Mouse (Mus musculus) hindbrain, embryonic 16.5 days (tissue): ENCODE data around the gene Pxylp1. TPM values are rescaled to one million over a fixed set of nuclear protein-coding genes. Genes with fewer than 3 reads are reported as not detected.
A peak's percentile ranks its signal among the peaks of the same experiment; 100 is the strongest.

Experiments used
- ATAC-seq: fragments of 200-750 bp; cut with Nextera tagmentation; 2 replicates; pipeline ENCODE4 v1.8.0; 2017; ENCODE audit warnings: moderate TSS enrichment, moderate library complexity
- H3K27ac ChIP-seq: fragments of 300-500 bp; sonication (generic); 2 replicates; pipeline ENCODE4 v1.5.1; 2014; ENCODE audit warnings: low read depth, mild to moderate bottlenecking, control low read depth, low read length, moderate library complexity
- H3K27me3 ChIP-seq: fragments of 300-500 bp; sonication (generic); replicated peaks from 2 replicates; pipeline ENCODE4 v1.6.1; 2014; ENCODE audit warnings: low read length; ENCODE audit not compliant: control insufficient read depth, insufficient read depth
- H3K36me3 ChIP-seq: fragments of 300-500 bp; sonication (generic); 2 replicates; pipeline ENCODE4 v1.6.1; 2014; ENCODE audit warnings: mild to moderate bottlenecking, low read length, moderate library complexity, mixed read lengths; ENCODE audit not compliant: control insufficient read depth, insufficient read depth
- H3K4me1 ChIP-seq: fragments of 300-500 bp; sonication (generic); 2 replicates; pipeline ENCODE4 v1.6.1; 2014; ENCODE audit warnings: low read depth, low read length; ENCODE audit not compliant: control insufficient read depth, insufficient read depth
- H3K4me2 ChIP-seq: fragments of 300-500 bp; sonication (generic); 2 replicates; pipeline ENCODE4 v1.6.1; 2014; ENCODE audit warnings: mild to moderate bottlenecking, low read length, control low read depth, moderate library complexity
- H3K4me3 ChIP-seq: fragments of 300-500 bp; sonication (generic); 2 replicates; pipeline ENCODE4 v1.5.1; 2014; ENCODE audit warnings: mild to moderate bottlenecking, low read length, control low read depth, moderate library complexity
- H3K9ac ChIP-seq: fragments of 300-500 bp; sonication (generic); 2 replicates; pipeline ENCODE4 v1.6.1; 2014; ENCODE audit warnings: low read depth, mild to moderate bottlenecking, control low read depth, low read length, moderate library complexity
- H3K9me3 ChIP-seq: fragments of 300-500 bp; sonication (generic); 2 replicates; pipeline ENCODE4 v1.6.1; 2014; ENCODE audit warnings: mild to moderate bottlenecking, low read length, moderate library complexity; ENCODE audit not compliant: control insufficient read depth
- WGBS: fragments of 180-500 bp; shearing (Covaris S2); extraction: QIAGEN DNeasy Blood & Tissue Kit; methylation state at CpG from one replicate; pipeline ENCODE4 v1.1.7; 2014; 5-methylcytosine and 5-hydroxymethylcytosine counted together
- polyA plus RNA-seq: library from polyadenylated mRNA; unstranded; fragments of >200 nt; fragmentation: Nextera tagmentation; extraction: Ambion mirVana; gene quantifications from 2 replicates; pipeline ENCODE4 v1.2.1, GENCODE M21; 2015

Pxylp1 gene
- polyA plus RNA-seq, 1 experiment from 2014 or later: 30.7 TPM

- ATAC-seq: peak; percentile 66
- no peak overlapping the region for H3K4me3 ChIP-seq
- H3K27ac ChIP-seq: peak overlapping the region; percentile 73
- peak overlapping the region; percentile 42 for H3K9ac ChIP-seq
- H3K9me3 ChIP-seq: 0 out of 2 replicates have a peak, but pooled peaks cover 4% of the 10 kb centered on the region
- H3K27me3 ChIP-seq: no peaks in the 10 kb centered on the region
- 16% methylated on average over 20 of the region's 20 CpGs for WGBS
- peaks cover 24% of the 10 kb centered on the region for H3K4me1 ChIP-seq
- peak overlapping the region; percentile 16; the same call in 1 of the 2 replicates for H3K4me2 ChIP-seq
- H3K36me3 ChIP-seq: no peaks in the 10 kb centered on the region
These were observed 54.6 kb downstream of the Pxylp1 start for GRCm38 (mm10) chr9:96837781-96838420.

- Histone ChIP-seq H3K4me2 (no peak overlapping the region), H3K27me3 (no peaks in the 10 kb centered on the region), H3K9ac (no peak overlapping the region), H3K36me3 (no peaks in the 10 kb centered on the region), H3K4me1 (peaks cover 24% of the 10 kb centered on the region), H3K9me3 (no peaks in the 10 kb centered on the region), H3K4me3 (no peak overlapping the region), H3K27ac (peak overlapping the region; percentile 45; the same call in 1 of the 2 replicates)
- ATAC-seq: peak; percentile 5; the same call in 1 of the 2 replicates
- WGBS: 27% methylated on average over 8 of the region's 8 CpGs
These were observed 55.5 kb downstream of the Pxylp1 start for GRCm38 (mm10) chr9:96836984-96837383.

- Histone ChIP-seq H3K27me3 (no peaks in the 10 kb centered on the region), H3K4me2 (no peak overlapping the region), H3K4me3 (no peak overlapping the region), H3K4me1 (peaks cover 34% of the 10 kb centered on the region), H3K9ac (no peak overlapping the region), H3K36me3 (no peaks in the 10 kb centered on the region), H3K27ac (no peak overlapping the region), H3K9me3 (no peaks in the 10 kb centered on the region)
- WGBS: 86% methylated on average over 6 of the region's 6 CpGs
- no peak for ATAC-seq
These were observed 57.0 kb downstream of the Pxylp1 start for GRCm38 (mm10) chr9:96835374-96835921.

GRCm38 (mm10) chr9:96833606-96834005 is 58.9 kb downstream of the Pxylp1 start:
- Histone ChIP-seq H3K9me3 (no peaks in the 10 kb centered on the region), H3K4me3 (no peak overlapping the region), H3K27ac (no peak overlapping the region), H3K4me2 (no peak overlapping the region), H3K9ac (no peak overlapping the region), H3K27me3 (no peaks in the 10 kb centered on the region), H3K4me1 (peaks cover 29% of the 10 kb centered on the region), H3K36me3 (no peaks in the 10 kb centered on the region)
- no peak for ATAC-seq
- WGBS: 60% methylated on average over 5 of the region's 5 CpGs

GRCm38 (mm10) chr9:96832516-96832915 is 60.0 kb downstream of the Pxylp1 start:
- no peak for ATAC-seq
- H3K27ac ChIP-seq: no peak overlapping the region
- 84% methylated on average over 4 of the region's 4 CpGs for WGBS

GRCm38 (mm10) chr9:96830856-96831359 is 61.6 kb downstream of the Pxylp1 start:
- no peak for ATAC-seq
- 42% methylated on average over 17 of the region's 17 CpGs for WGBS
- peaks cover 10% of the 10 kb centered on the region; the same call in 1 of the 2 replicates for H3K4me1 ChIP-seq
- no peaks in the 10 kb centered on the region for H3K36me3 ChIP-seq
- no peak overlapping the region for H3K4me3 ChIP-seq
- H3K27ac ChIP-seq: peak overlapping the region; percentile 31
- no peak overlapping the region for H3K4me2 ChIP-seq
- no peaks in the 10 kb centered on the region for H3K27me3 ChIP-seq
- no peak overlapping the region for H3K9ac ChIP-seq
- H3K9me3 ChIP-seq: no peaks in the 10 kb centered on the region

More at GRCm38 (mm10) chr9:96832516-96832915, 60.0 kb downstream of the Pxylp1 start:
- no peak overlapping the region for H3K4me2 ChIP-seq
- peaks cover 19% of the 10 kb centered on the region for H3K4me1 ChIP-seq
- H3K4me3 ChIP-seq: no peak overlapping the region
- no peak overlapping the region for H3K9ac ChIP-seq
- H3K27me3 ChIP-seq: no peaks in the 10 kb centered on the region
- no peaks in the 10 kb centered on the region for H3K36me3 ChIP-seq
- H3K9me3 ChIP-seq: no peaks in the 10 kb centered on the region

- Histone ChIP-seq H3K4me2 (no peak overlapping the region), H3K4me1 (peaks cover 10% of the 10 kb centered on the region; the same call in 1 of the 2 replicates), H3K9ac (no peak overlapping the region), H3K9me3 (no peaks in the 10 kb centered on the region), H3K4me3 (no peak overlapping the region), H3K36me3 (peaks cover 3% of the 10 kb centered on the region; the same call in 1 of the 2 replicates), H3K27me3 (no peaks in the 10 kb centered on the region), H3K27ac (no peak overlapping the region)
- no peak for ATAC-seq
- 68% methylated on average over 3 of the region's 3 CpGs for WGBS
These were observed 62.8 kb downstream of the Pxylp1 start for GRCm38 (mm10) chr9:96829682-96830081.

- Histone ChIP-seq H3K4me3 (no peak overlapping the region), H3K27me3 (no peaks in the 10 kb centered on the region), H3K4me2 (no peak overlapping the region), H3K27ac (no peak overlapping the region; the same call in 1 of the 2 replicates), H3K36me3 (peaks cover 4% of the 10 kb centered on the region; the same call in 1 of the 2 replicates), H3K4me1 (peaks cover 10% of the 10 kb centered on the region; the same call in 1 of the 2 replicates), H3K9me3 (no peaks in the 10 kb centered on the region), H3K9ac (no peak overlapping the region)
- ATAC-seq: no peak
- 80% methylated on average over 2 of the region's 2 CpGs for WGBS
These were observed 64.4 kb downstream of the Pxylp1 start for GRCm38 (mm10) chr9:96828071-96828470.
